Mouse (Mus musculus) spleen, adult 10 weeks (tissue): Measurements from ENCODE around the gene Fbll1. TPM values are rescaled to one million over a fixed set of nuclear protein-coding genes. Genes with fewer than 3 reads are reported as not detected.

ENCODE experiments used
- polyA plus RNA-seq: library from polyadenylated mRNA; stranded (reverse); fragments of 350-450 nt; fragmentation: Illumina TruSeq; extraction: RNeasy Lipid Tissue Mini Kit (QIAGEN cat#74804); gene quantifications from one replicate; pipeline ENCODE4 v1.2.3, GENCODE M21; 2015; ENCODE audit warnings: low replicate concordance; ENCODE audit not compliant: insufficient read depth

The Fbll1 gene
- not detected for polyA plus RNA-seq

DNA sequence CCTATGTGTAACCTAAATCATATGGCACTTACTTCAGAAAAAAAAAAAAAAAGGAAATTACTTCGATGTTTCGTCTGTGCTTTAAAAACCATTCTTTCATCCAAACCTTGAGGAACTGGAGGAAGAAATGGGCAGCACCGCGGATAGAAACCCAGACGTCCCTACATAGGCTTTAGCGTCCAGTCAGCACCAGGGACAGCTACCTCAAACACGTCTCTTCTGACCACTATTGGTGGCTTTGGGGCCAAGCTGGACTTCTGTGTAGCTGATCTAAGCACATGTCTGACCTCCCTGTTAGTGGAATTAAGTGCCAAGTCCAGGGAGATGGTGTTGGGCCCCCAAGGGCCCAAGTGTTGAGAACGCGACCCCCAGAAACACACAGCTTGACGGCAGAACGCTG lies at the start of gene Fbll1:
Gene Fbll1, minus strand, starts transcription at position 11 of the 400 bp plus-strand sequence.

DNA sequence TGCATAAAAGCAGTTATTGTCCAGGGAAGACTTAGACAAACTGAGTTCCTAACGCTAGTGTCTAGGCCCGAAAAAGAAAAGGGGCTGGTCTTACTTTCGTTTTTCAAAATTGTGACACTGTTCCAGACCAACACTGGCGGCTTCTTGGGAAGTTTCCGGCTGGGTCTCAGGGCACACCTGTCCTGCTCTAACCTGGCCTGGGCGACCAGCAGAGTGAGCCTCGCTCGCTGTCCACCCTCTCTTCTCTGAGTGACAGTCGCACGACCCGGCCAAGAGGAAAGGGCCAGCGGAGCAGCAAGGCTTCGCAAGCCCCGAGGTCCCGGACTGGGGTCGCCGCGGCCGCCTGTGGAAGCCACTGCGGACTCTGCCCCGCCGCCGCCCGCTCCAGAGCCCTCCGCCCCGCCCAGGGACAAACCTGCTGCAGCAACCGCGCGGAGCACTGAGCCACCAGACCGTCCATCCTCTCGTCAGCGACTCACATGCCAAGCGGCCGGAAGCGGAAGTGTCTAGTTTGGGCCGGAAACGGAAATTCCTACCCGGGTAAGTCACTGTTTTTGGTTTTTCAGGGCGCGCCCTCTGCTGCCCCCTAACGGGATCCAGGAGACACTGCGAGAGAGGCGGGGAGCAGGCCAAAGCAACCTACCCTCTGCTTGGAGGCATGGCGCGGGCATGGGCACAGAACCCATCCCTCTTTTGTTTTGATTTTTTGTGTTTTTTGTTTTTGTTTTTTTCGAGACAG lies 35.5 kb upstream of the Fbll1 start, which contains the start of gene Rars:
Gene Rars, minus strand, starts transcription at position 485 of the 739 bp plus-strand sequence.

GRCm38 (mm10) chr11:35769188-35769745 lies 29.4 kb downstream of the Fbll1 start, which contains the start of gene Pank3:
TSS of gene Pank3 (plus strand) at chr11:35769484.

Other genes starting within 250 kb of the Fbll1 start
- gene Pank3, start 29.4 kb downstream of the Fbll1 start, polyA plus RNA-seq = 40.2 TPM
- gene Rars, start 35.6 kb upstream of the Fbll1 start, polyA plus RNA-seq = 88.8 TPM
- 0.19 TPM for gene Wwc1, start 181.6 kb upstream of the Fbll1 start, polyA plus RNA-seq